Mouse (Mus musculus) hindbrain, embryonic 15.5 days (tissue): Measurements from ENCODE around the gene Olfr750. TPM values are rescaled to one million over a fixed set of nuclear protein-coding genes. Genes with fewer than 3 reads are reported as not detected.

Experiments used
- ATAC-seq: fragments of 200-750 bp; cut with Nextera tagmentation; 2 replicates; pipeline ENCODE4 v1.8.0; 2017; ENCODE audit warnings: low read depth, moderate number of reproducible peaks, moderate TSS enrichment; ENCODE audit not compliant: low FRiP score
- H3K27ac ChIP-seq: fragments of 300-500 bp; sonication (generic); replicated peaks from 2 replicates; pipeline ENCODE4 v1.5.1; 2015; ENCODE audit warnings: mild to moderate bottlenecking, inconsistent platforms
- H3K27me3 ChIP-seq: fragments of 300-500 bp; sonication (generic); 2 replicates; pipeline ENCODE4 v1.6.1; 2015; ENCODE audit warnings: control low read depth, inconsistent platforms
- H3K36me3 ChIP-seq: fragments of 300-500 bp; sonication (generic); 2 replicates; pipeline ENCODE4 v1.6.1; 2015; ENCODE audit warnings: control low read depth, inconsistent platforms
- H3K4me1 ChIP-seq: fragments of 300-500 bp; sonication (generic); replicated peaks from 2 replicates; pipeline ENCODE4 v1.6.1; 2015; ENCODE audit warnings: control low read depth, inconsistent platforms
- H3K4me2 ChIP-seq: fragments of 300-500 bp; sonication (generic); 2 replicates; pipeline ENCODE4 v1.6.1; 2015; ENCODE audit warnings: moderate library complexity, mild to moderate bottlenecking, inconsistent platforms
- H3K4me3 ChIP-seq: fragments of 300-500 bp; sonication (generic); 2 replicates; pipeline ENCODE4 v1.5.1; 2015; ENCODE audit warnings: mild to moderate bottlenecking, inconsistent platforms
- H3K9ac ChIP-seq: fragments of 300-500 bp; sonication (generic); 2 replicates; pipeline ENCODE4 v1.6.1; 2015; ENCODE audit warnings: inconsistent platforms
- H3K9me3 ChIP-seq: fragments of 300-500 bp; sonication (generic); 2 replicates; pipeline ENCODE4 v1.6.1; 2016; ENCODE audit warnings: control low read depth, inconsistent platforms
- WGBS: fragments of 180-500 bp; shearing (Covaris S2); methylation state at CpG from one replicate; pipeline ENCODE4 v1.1.7; 2015; 5-methylcytosine and 5-hydroxymethylcytosine counted together
- polyA plus RNA-seq: library from polyadenylated mRNA; unstranded; fragments of >200 nt; fragmentation: Nextera tagmentation; extraction: Ambion mirVana; gene quantifications from 2 replicates; pipeline ENCODE4 v1.2.1, GENCODE M21; 2015

The Olfr750 gene
- polyA plus RNA-seq, 1 experiment from 2014 or later = 0.08 TPM

DNA sequence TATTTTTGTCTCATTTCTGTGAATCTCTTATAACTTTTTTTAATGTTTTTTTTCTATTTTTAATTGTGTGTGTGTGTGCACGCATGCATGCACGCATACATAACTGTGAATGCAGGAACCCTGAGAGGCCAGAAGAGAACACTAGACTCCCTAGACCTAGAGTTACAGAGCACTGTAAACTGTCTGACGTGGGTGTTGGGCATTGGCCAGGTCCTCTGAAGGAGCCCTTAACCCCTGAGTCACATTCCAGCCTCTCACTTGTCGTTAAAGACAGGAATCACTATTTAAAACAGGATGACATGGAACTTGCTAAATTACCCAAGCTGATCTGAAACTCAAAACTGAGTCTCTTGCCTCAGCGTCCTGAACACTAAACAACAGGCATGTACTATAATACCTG, 22.3 kb downstream of the Olfr750 start:
- no peaks in the 10 kb centered on the region for H3K27me3 ChIP-seq
- no peaks in the 10 kb centered on the region for H3K9me3 ChIP-seq
- 74% methylated on average over 5 of the region's 5 CpGs for WGBS
- H3K4me3 ChIP-seq = no peak overlapping the region
- no peak for ATAC-seq
- H3K9ac ChIP-seq = no peak overlapping the region
- no peak overlapping the region for H3K27ac ChIP-seq
- no peaks in the 10 kb centered on the region for H3K4me1 ChIP-seq
- H3K36me3 ChIP-seq = no peaks in the 10 kb centered on the region
- no peak overlapping the region for H3K4me2 ChIP-seq

DNA sequence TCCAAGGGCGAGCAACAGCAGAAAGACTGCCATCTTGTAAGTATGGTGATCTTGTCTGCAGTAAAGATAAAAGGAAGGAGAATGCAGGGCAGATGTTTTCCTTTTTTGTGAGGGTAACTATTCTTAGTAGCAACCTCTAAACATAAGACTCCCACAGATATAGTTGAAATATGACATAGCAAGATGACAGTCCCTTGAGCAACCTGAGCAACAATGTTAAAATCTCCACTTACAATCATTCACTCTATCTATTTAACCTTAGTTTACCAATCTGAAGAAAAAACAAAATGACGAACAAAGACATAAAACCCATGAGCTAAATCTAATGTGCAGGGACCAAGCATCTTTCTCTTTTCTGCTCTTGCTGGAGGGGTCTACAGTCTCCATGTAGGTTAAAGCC, 24.2 kb downstream of the Olfr750 start, which contains the start of gene Rnase11:
Gene Rnase11 (minus strand): TSS at position 101 of the 400 bp plus-strand sequence.
- no peak for ATAC-seq
- no peaks in the 10 kb centered on the region for H3K4me1 ChIP-seq
- no peaks in the 10 kb centered on the region for H3K9me3 ChIP-seq
- H3K27ac ChIP-seq = no peak within 1 kb of the TSS
- H3K4me3 ChIP-seq = no peak within 1 kb of the TSS
- H3K27me3 ChIP-seq = no peaks in the 10 kb centered on the region
- 88% methylated on average over 2 of the region's 2 CpGs for WGBS
- no peak within 1 kb of the TSS for H3K9ac ChIP-seq
- no peaks in the 10 kb centered on the region for H3K36me3 ChIP-seq
- no peak within 1 kb of the TSS for H3K4me2 ChIP-seq

DNA sequence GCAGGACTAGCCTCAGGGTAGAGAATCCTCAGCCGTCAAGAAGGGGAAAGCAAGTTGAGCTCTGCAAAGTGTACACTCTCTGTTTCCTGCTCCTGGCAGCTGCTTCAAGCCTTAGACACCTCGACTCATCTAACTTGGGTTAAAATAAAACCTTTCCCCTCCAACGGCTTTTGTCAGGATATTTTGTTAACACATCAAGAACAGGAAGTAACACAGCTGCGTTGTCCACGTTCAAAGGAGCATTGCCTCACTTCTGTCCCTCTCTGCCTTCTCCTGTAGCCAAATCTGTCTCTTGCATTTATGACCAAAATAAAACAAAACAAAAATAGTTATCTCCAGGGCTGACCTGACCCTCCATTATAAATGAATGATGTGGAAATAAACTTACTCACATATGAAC, 26.4 kb downstream of the Olfr750 start:
- no peaks in the 10 kb centered on the region for H3K36me3 ChIP-seq
- no peaks in the 10 kb centered on the region for H3K9me3 ChIP-seq
- no peak overlapping the region for H3K9ac ChIP-seq
- no peak overlapping the region for H3K4me2 ChIP-seq
- no peaks in the 10 kb centered on the region for H3K4me1 ChIP-seq
- no peak for ATAC-seq
- no peaks in the 10 kb centered on the region for H3K27me3 ChIP-seq
- 78% methylated on average over 5 of the region's 5 CpGs for WGBS
- no peak overlapping the region for H3K27ac ChIP-seq
- no peak overlapping the region for H3K4me3 ChIP-seq

DNA sequence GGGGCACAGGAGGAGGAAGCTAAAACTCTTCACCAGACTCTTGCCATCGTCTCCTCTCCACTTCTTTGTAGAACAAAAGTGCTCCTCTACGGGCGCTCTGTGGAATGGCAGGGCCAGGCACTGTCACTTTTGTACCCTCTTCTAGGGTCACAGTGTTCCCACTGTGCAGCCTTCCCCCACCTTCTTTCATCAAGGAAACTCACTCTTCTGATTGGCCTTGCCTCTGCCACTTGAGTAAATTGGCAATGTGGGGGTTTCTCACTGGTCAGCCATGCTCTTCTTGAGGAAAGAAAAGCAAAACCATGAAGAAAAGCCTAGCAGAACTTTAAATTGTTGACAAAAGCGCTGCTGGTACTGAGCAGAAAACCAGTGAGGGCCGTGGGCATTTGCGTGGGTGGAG, 32.5 kb downstream of the Olfr750 start, which contains the start of gene Rnase9:
Gene Rnase9 (minus strand): TSS at position 101 of the 400 bp plus-strand sequence.
- Histone ChIP-seq H3K9me3 (no peaks in the 10 kb centered on the region), H3K9ac (no peak within 1 kb of the TSS), H3K27ac (no peak within 1 kb of the TSS), H3K36me3 (no peaks in the 10 kb centered on the region), H3K27me3 (no peaks in the 10 kb centered on the region), H3K4me3 (no peak within 1 kb of the TSS), H3K4me2 (no peak within 1 kb of the TSS), H3K4me1 (no peaks in the 10 kb centered on the region)
- WGBS = 61% methylated on average over 6 of the region's 6 CpGs
- ATAC-seq = no peak

DNA sequence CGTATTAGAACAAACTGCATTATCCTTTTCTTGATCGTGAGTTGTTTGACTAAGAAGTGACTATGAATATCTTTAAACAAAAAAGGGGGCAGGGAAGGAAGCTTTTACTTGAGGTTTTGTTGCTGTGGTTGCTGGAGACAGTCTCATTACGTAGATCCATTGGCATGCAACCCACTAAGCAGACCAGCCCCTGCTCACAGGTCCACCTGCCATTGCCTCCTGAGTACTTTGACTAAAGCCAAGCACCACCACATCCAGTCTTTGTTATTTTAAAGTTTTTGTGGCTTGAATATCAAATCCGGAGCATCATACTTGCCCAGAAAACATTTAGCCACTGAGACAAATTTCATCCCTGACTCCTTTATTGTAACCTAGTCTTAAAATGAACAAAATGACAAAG, 38.0 kb downstream of the Olfr750 start:
- WGBS = 89% methylated on average over 4 of the region's 4 CpGs
- H3K4me2 ChIP-seq = no peak overlapping the region

DNA sequence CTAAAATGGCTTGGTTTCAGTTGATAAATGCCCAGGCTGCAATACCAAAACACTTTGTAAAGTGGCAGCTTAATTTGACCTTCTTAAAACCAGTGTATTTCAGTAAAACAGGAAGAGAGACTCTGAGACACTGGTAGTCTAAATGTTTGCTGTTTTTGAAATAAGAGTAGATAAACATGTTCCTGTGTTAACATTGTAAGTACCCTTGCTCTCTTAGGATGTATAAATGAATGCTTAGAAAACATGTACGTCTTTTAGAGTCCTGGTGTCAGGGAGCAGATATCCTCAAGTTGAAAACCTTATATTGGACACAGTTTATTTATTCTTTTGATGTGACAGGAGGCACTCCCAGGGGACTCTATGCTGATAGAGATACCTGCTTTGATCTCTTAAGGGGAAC, 39.0 kb downstream of the Olfr750 start:
- Histone ChIP-seq H3K4me2 (no peak overlapping the region), H3K9ac (no peak overlapping the region), H3K9me3 (no peaks in the 10 kb centered on the region), H3K4me1 (no peaks in the 10 kb centered on the region), H3K27ac (no peak overlapping the region), H3K27me3 (no peaks in the 10 kb centered on the region), H3K36me3 (no peaks in the 10 kb centered on the region), H3K4me3 (no peak overlapping the region)
- no peak for ATAC-seq
- 70% methylated on average over 1 of the region's 1 CpGs for WGBS

More for the DNA sequence above, 38.0 kb downstream of the Olfr750 start:
- Histone ChIP-seq H3K36me3 (no peaks in the 10 kb centered on the region), H3K9ac (no peak overlapping the region), H3K4me1 (no peaks in the 10 kb centered on the region), H3K27me3 (no peaks in the 10 kb centered on the region), H3K4me3 (no peak overlapping the region), H3K9me3 (no peaks in the 10 kb centered on the region), H3K27ac (no peak overlapping the region)
- no peak for ATAC-seq

DNA sequence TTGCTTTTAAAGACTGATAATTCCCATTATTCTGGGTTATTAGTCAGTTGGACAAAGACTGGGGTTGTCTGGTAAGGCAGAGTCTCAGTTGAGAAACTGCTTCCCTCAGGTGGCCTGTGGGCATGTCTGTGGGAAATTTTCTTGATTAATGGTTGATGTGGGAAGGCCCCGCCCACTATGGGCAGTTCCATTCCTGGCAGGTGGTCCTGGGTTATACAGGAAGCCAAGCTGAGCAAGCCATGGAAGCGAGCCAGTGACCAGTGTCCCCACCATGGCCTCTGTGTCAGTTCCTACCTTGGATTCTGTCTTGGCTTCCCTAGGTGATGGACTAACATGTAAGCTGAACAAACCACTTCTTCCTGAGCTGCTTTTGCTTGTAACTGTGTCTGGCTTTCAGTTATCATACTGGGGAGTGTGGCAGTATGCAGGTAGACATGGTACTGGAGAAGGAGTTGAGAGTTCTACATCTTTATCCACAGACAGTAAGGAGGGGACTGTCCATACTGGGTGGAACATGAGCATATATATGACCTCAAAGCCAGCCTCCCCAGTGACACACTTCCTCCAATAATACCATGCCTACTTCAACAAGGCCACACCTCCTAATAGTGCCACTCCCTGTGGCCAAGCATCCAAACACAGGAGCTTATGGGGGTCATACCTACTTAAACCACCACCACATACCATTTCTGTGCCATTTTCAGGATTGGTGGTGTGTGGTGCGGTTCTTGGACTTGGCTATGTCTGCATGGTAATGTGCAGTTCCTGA, 46.7 kb downstream of the Olfr750 start:
- ATAC-seq = no peak
- Histone ChIP-seq H3K36me3 (no peaks in the 10 kb centered on the region), H3K9me3 (no peaks in the 10 kb centered on the region)

DNA sequence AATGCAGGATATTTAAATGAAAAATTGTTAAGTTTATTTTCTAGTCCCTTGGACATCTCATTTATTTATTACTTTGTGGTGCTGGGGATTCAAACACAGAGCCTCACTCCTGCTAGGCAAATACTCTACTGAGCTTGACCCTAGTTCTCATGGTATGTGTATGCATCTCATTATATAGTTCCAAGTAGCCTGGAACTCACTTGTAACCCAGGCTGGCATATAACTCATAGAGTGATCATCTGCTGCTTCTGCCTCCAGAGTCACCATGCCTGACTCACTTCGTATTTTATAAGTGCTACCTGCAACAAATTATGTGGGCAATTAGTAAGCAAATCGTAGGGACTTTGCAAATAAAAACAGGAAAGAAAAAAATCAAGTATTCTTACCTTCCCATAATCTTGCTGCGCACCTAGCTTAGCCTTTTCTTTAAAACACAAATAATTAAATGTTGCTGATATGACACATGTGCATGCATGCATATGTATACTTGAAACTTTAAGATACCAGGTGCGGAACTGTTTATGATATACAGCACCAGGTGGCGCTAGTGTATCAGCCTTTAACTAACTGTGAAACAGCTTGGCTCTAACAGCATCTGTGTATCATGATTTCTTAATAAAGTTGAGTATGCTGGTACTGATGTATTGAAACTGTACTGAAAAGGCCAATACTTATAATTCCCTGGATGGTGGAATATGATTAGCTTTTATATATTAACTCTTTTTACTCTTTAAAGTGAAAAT, 47.7 kb downstream of the Olfr750 start:
- ATAC-seq = peak; percentile 45; the same call in 1 of the 2 replicates

More for the DNA sequence above, 46.7 kb downstream of the Olfr750 start:
- WGBS = 54% methylated on average over 3 of the region's 3 CpGs
- Histone ChIP-seq H3K27me3 (no peaks in the 10 kb centered on the region), H3K9ac (no peak overlapping the region), H3K4me1 (no peaks in the 10 kb centered on the region), H3K27ac (no peak overlapping the region), H3K4me2 (no peak overlapping the region), H3K4me3 (no peak overlapping the region)

DNA sequence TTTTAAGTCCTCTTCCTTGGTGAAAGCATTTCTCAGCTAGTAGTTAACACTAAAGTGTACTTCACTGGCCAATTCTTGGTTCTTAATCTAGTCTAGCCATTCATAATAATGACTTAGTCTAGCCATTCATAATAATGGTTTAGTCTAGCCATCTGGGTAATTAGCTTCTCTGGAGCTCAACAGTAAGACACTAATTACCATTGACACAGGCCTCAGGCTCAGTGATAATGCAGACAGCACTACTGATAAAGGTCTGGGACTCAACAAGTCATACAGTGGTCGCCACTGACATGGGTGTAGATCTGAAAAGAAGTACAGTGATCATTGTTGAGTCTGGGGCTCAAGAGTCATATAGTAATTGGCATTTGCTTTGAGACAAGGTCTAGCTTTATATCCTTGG, 49.4 kb downstream of the Olfr750 start:
- no peak for ATAC-seq
- Histone ChIP-seq H3K9ac (no peak overlapping the region), H3K4me3 (no peak overlapping the region), H3K4me1 (no peaks in the 10 kb centered on the region), H3K36me3 (no peaks in the 10 kb centered on the region), H3K9me3 (no peaks in the 10 kb centered on the region), H3K4me2 (no peak overlapping the region), H3K27ac (no peak overlapping the region), H3K27me3 (no peaks in the 10 kb centered on the region)
- 85% methylated on average over 1 of the region's 1 CpGs for WGBS

More for the DNA sequence above, 47.7 kb downstream of the Olfr750 start:
- Histone ChIP-seq H3K4me2 (no peak overlapping the region), H3K4me3 (no peak overlapping the region), H3K4me1 (no peaks in the 10 kb centered on the region), H3K36me3 (no peaks in the 10 kb centered on the region), H3K27me3 (no peaks in the 10 kb centered on the region), H3K9ac (no peak overlapping the region), H3K27ac (no peak overlapping the region), H3K9me3 (no peaks in the 10 kb centered on the region)
- WGBS = 36% methylated on average over 5 of the region's 5 CpGs

DNA sequence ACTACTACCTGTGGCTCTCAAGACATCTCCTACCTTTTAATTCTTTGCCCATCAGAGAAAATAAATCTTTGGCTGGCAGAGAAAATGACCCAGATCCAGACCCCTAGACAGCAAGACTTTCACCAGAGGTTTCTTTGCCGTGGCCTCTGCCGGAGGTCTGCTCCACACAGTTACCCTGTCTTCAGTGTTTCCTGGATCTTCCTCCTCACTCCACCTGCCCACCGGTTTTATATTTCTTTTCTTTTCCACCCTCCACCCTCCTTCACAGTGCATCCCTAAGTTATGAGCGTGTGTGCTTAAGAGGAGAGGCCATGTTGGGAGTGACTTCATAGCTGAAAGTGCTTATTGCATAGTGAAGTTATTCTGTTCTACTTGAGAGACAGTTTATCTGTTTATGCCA, 50.8 kb downstream of the Olfr750 start:
- Histone ChIP-seq H3K4me2 (no peak overlapping the region), H3K4me1 (no peaks in the 10 kb centered on the region), H3K9me3 (no peaks in the 10 kb centered on the region), H3K9ac (no peak overlapping the region), H3K4me3 (no peak overlapping the region), H3K27me3 (no peaks in the 10 kb centered on the region), H3K27ac (no peak overlapping the region), H3K36me3 (no peaks in the 10 kb centered on the region)
- no peak for ATAC-seq
- 84% methylated on average over 4 of the region's 4 CpGs for WGBS

DNA sequence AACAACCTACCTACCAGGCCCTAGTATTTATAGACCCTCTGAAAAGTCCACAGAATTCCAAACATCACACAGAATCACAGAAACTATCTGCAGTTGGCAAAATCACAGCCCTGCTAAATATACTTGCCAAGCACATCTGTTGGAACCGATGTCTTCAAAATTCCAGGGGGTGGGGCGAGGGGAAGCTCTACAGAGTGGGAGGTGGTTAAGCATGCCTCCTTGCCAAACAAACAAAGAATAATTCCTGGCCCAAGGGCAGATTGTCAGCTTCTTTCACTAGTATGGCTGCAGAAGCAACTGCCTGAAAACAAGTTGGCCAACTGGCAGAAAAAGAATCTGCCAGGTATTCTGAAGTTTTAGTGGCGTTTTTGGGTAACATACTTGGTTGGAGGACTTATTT, 57.0 kb downstream of the Olfr750 start:
- no peaks in the 10 kb centered on the region for H3K27me3 ChIP-seq
- no peak overlapping the region for H3K27ac ChIP-seq
- H3K9me3 ChIP-seq = no peaks in the 10 kb centered on the region
- H3K4me2 ChIP-seq = no peak overlapping the region
- no peak overlapping the region for H3K9ac ChIP-seq
- no peak for ATAC-seq
- H3K36me3 ChIP-seq = no peaks in the 10 kb centered on the region
- H3K4me1 ChIP-seq = no peaks in the 10 kb centered on the region
- 79% methylated on average over 3 of the region's 3 CpGs for WGBS
- no peak overlapping the region for H3K4me3 ChIP-seq
